Mouse (Mus musculus): ENCODE results near the gene Izumo2. TPM values are rescaled to one million over a fixed set of nuclear protein-coding genes. Genes with fewer than 3 reads are reported as not detected.
"Not testable (repeated sequence)": the region's sequence is repeated elsewhere in the genome, so short reads cannot be mapped to it uniquely, and the experiment has no call there.

The Izumo2 gene
- polyA plus RNA-seq, 2 experiments = not detected

DNA sequence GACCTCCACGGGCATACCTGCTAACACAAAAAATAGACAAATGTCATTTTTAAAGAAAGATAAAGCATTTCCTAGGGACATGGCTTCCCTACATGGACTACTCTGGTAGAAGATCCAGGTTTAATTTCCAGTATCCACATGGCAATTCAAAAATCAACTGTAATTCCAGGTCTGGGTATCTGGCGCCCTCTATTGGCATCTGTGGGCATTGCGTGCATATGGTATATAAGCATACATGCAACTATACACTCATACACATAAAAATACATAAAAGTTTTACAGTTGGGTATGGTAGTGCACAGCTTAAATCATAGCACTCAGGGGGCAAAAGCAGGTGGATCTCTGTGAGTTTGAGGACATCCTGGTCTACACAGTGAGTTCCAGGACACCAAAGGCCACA lies 4.2 kb upstream of the Izumo2 start:
- no peak overlapping the region for H3K4me2 ChIP-seq (ENCODE audit: low read depth)
- H3K9ac ChIP-seq (replicated peaks) = no peak overlapping the region
- DNase-seq (ENCODE audit: low read depth in 3 of 3, low spot score in 3 of 3) (no peak), ATAC-seq (ENCODE audit: insufficient read depth) (no peak)
- no peaks in the 10 kb centered on the region for H3K4me1 ChIP-seq (replicated peaks; ENCODE audit: control insufficient read depth in 2 of 2, insufficient read depth in 2 of 2, low read length in 1 of 2)
- no peak overlapping the region for H3K4me3 ChIP-seq (ENCODE audit: insufficient read depth in 1 of 2, low read depth in 2 of 2, low read length in 2 of 2)
- H3K27me3 ChIP-seq (ENCODE audit: control insufficient read depth, insufficient read depth, low read length) = no peaks in the 10 kb centered on the region
- H3K9me3 ChIP-seq (ENCODE audit: control insufficient read depth, low read length) = no peaks in the 10 kb centered on the region
- WGBS (ENCODE audit: insufficient replicate concordance) = 42% methylated on average over 3 of the region's 3 CpGs
- no peaks in the 10 kb centered on the region for H3K36me3 ChIP-seq (replicated peaks; ENCODE audit: control insufficient read depth, insufficient read depth, low read depth)
- TF ChIP-seq EP300 (IDR thresholded peaks at IDR 0.05; ENCODE audit: low read depth) (no peak), CTCF (IDR thresholded peaks at IDR 0.05; ENCODE audit: low read depth) (peak; percentile 68)
- no peak overlapping the region for H3K27ac ChIP-seq

DNA sequence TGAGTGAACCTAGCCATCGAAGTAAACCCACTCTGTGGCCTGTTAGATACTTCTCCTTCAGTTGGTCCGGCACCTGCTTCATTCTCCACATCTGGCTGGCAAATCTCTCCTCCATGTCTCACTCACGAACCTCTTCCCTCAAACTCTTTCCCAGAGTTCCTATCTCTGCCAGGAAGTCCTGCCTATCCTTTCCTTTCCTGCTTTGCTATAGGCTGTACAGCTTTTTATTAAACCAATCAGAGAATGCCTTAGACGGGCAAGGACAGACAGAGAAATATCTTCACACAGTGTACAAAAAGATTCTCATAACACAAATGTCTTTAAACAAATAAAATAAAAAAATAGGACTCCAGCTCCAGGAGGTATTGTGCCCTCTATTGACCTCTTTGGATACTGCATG lies 3.5 kb upstream of the Izumo2 start:
- 72% methylated on average over 4 of the region's 4 CpGs for WGBS (ENCODE audit: insufficient replicate concordance)
- Histone ChIP-seq H3K4me2 (ENCODE audit: low read depth) (no peak overlapping the region), H3K27ac (no peak overlapping the region), H3K4me1 (replicated peaks; ENCODE audit: control insufficient read depth in 2 of 2, insufficient read depth in 2 of 2, low read length in 1 of 2) (no peaks in the 10 kb centered on the region), H3K4me3 (ENCODE audit: insufficient read depth in 1 of 2, low read depth in 2 of 2, low read length in 2 of 2) (no peak overlapping the region), H3K27me3 (ENCODE audit: control insufficient read depth, insufficient read depth, low read length) (no peaks in the 10 kb centered on the region), H3K9me3 (ENCODE audit: control insufficient read depth, low read length) (no peaks in the 10 kb centered on the region), H3K36me3 (replicated peaks; ENCODE audit: control insufficient read depth, insufficient read depth, low read depth) (no peaks in the 10 kb centered on the region), H3K9ac (replicated peaks) (no peak overlapping the region)
- DNase-seq (ENCODE audit: low read depth in 3 of 3, low spot score in 3 of 3) (no peak), ATAC-seq (ENCODE audit: insufficient read depth) (no peak)
- TF ChIP-seq EP300 (IDR thresholded peaks at IDR 0.05; ENCODE audit: low read depth) (no peak), CTCF (IDR thresholded peaks at IDR 0.05; ENCODE audit: low read depth) (no peak)

DNA sequence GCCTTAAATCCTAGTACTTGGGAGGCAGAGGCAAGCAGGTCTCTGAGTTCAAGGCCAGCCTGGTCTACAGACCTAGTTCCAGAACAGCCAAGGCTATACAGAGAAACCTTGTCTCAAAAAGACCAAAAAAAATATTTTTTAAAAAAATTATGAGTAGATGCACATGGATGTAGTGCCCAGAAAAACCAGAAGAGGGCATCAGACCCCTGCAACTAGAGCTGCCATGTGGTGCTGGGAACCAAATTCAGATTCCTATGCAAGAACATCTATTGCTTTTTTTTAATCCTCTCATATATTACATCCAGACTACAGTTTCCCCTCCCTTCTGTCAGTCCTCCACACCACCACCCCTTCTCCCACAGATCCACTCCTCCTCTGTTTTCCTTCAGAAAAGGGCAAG lies 2.2 kb upstream of the Izumo2 start:
- Histone ChIP-seq H3K27me3 (ENCODE audit: control insufficient read depth, insufficient read depth, low read length) (no peaks in the 10 kb centered on the region), H3K9ac (replicated peaks) (no peak overlapping the region), H3K4me1 (replicated peaks; ENCODE audit: control insufficient read depth in 2 of 2, insufficient read depth in 2 of 2, low read length in 1 of 2) (no peaks in the 10 kb centered on the region), H3K4me2 (ENCODE audit: low read depth) (no peak overlapping the region), H3K27ac (no peak overlapping the region), H3K36me3 (replicated peaks; ENCODE audit: control insufficient read depth, insufficient read depth, low read depth) (no peaks in the 10 kb centered on the region), H3K9me3 (ENCODE audit: control insufficient read depth, low read length) (no peaks in the 10 kb centered on the region), H3K4me3 (ENCODE audit: insufficient read depth in 1 of 2, low read depth in 2 of 2, low read length in 2 of 2) (no peak overlapping the region)
- no peak for DNase-seq (ENCODE audit: low read depth in 3 of 3, low spot score in 3 of 3)
- TF ChIP-seq EP300 (IDR thresholded peaks at IDR 0.05; ENCODE audit: low read depth) (no peak), CTCF (IDR thresholded peaks at IDR 0.05; ENCODE audit: low read depth) (no peak)
- ATAC-seq (ENCODE audit: insufficient read depth) = no peak

DNA sequence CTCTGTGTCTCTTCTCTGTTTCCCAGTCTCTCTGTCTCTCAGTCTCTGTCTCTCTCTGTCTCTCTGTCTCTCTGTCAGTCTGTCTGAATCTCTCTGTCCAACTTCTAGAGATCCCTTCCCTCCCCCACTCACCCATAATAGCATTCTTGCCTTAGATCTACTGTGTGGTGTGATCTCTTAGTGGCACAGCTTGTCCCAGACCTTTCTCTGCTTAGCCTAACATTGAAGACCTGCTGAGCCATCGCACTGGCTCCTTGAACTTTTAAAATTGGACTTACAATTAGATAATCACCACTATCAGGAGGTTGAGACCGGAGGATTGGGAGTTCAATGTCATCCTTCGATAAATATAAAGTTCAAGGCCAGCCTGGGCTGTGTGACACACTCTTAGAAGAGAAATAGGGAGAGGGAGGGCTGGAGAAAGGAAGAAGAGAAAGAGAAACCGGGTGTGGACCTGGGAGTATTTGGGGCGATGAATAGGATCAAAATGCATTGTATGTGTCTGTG lies 1.3 kb upstream of the Izumo2 start:
- 64% methylated on average over 5 of the region's 5 CpGs for WGBS (ENCODE audit: insufficient replicate concordance)
- H3K4me3 ChIP-seq (ENCODE audit: insufficient read depth in 1 of 2, low read depth in 2 of 2, low read length in 2 of 2) = no peak overlapping the region
- H3K4me2 ChIP-seq (ENCODE audit: low read depth) = no peak overlapping the region
- DNase-seq (ENCODE audit: low read depth in 3 of 3, low spot score in 3 of 3) (no peak), ATAC-seq (ENCODE audit: insufficient read depth) (no peak)
- no peak overlapping the region for H3K9ac ChIP-seq (replicated peaks)
- no peaks in the 10 kb centered on the region for H3K4me1 ChIP-seq (replicated peaks; ENCODE audit: control insufficient read depth in 2 of 2, insufficient read depth in 2 of 2, low read length in 1 of 2)
- no peaks in the 10 kb centered on the region for H3K36me3 ChIP-seq (replicated peaks; ENCODE audit: control insufficient read depth, insufficient read depth, low read depth)
- no peaks in the 10 kb centered on the region for H3K9me3 ChIP-seq (ENCODE audit: control insufficient read depth, low read length)
- no peaks in the 10 kb centered on the region for H3K27me3 ChIP-seq (ENCODE audit: control insufficient read depth, insufficient read depth, low read length)
- TF ChIP-seq CTCF (IDR thresholded peaks at IDR 0.05; ENCODE audit: low read depth) (no peak), EP300 (IDR thresholded peaks at IDR 0.05; ENCODE audit: low read depth) (no peak)
- no peak overlapping the region for H3K27ac ChIP-seq

DNA sequence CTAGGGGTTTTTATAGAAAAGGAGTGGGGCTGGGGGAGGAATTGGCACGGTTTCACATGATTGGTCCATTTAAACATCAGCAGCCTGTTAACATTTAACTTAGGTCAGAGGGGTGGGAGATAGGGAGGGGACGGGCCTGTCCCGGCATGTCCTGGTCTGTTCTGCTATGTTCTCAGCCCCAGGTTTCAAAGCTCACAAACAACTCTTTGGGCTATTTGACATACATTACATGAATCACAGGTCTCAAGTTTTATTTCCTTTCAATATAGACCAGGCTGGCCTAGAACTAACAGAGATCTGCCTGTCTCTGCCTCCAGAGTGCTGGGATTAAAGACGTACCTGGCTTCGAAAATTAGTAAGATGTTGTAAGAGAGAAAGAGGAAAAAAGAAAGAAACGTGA lies 449 bp upstream of the Izumo2 start:
- H3K4me2 ChIP-seq (ENCODE audit: low read depth); H3K27me3 ChIP-seq (ENCODE audit: control insufficient read depth, insufficient read depth, low read length); H3K9ac ChIP-seq (replicated peaks); H3K9me3 ChIP-seq (ENCODE audit: control insufficient read depth, low read length); H3K27ac ChIP-seq; H3K4me3 ChIP-seq (ENCODE audit: insufficient read depth in 1 of 2, low read depth in 2 of 2, low read length in 2 of 2); H3K36me3 ChIP-seq (replicated peaks; ENCODE audit: control insufficient read depth, insufficient read depth, low read depth); ATAC-seq (ENCODE audit: insufficient read depth); DNase-seq (ENCODE audit: low read depth in 3 of 3, low spot score in 3 of 3); H3K4me1 ChIP-seq (replicated peaks; ENCODE audit: control insufficient read depth in 2 of 2, insufficient read depth in 2 of 2, low read length in 1 of 2): not testable (repeated sequence)
- WGBS (ENCODE audit: insufficient replicate concordance) = 77% methylated on average over 5 of the region's 6 CpGs

DNA sequence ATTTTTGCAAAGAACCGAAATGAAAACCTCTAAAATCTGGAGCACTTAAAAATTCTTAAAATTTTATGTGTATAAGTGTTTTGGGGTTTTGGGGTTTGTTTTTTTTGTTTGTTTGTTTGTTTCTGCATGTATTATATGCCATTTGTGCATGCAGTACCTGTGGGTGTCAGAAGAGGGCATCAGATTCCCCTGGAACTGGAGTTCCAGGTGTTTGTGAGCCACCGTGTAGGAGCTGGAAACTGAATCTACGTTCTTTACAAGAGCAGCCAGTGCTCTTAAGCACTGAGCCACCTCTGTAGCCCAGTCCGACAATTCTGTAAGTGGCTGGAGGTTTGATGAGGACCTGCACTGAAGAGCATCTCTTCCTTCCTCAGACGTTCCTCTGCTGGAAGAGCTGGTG lies 1.3 kb downstream of the Izumo2 start:
- Histone ChIP-seq H3K27ac (no peak overlapping the region), H3K4me1 (replicated peaks; ENCODE audit: control insufficient read depth in 2 of 2, insufficient read depth in 2 of 2, low read length in 1 of 2) (no peaks in the 10 kb centered on the region), H3K9me3 (ENCODE audit: control insufficient read depth, low read length) (no peaks in the 10 kb centered on the region), H3K4me3 (ENCODE audit: insufficient read depth in 1 of 2, low read depth in 2 of 2, low read length in 2 of 2) (no peak overlapping the region), H3K4me2 (ENCODE audit: low read depth) (no peak overlapping the region), H3K27me3 (ENCODE audit: control insufficient read depth, insufficient read depth, low read length) (no peaks in the 10 kb centered on the region), H3K9ac (replicated peaks) (no peak overlapping the region), H3K36me3 (replicated peaks; ENCODE audit: control insufficient read depth, insufficient read depth, low read depth) (no peaks in the 10 kb centered on the region)
- ATAC-seq (ENCODE audit: insufficient read depth) = no peak
- DNase-seq (ENCODE audit: low read depth in 3 of 3, low spot score in 3 of 3) = no peak
- no peak for TF ChIP-seq EP300 (IDR thresholded peaks at IDR 0.05; ENCODE audit: low read depth)
- peak; percentile 38 for TF ChIP-seq CTCF (IDR thresholded peaks at IDR 0.05; ENCODE audit: low read depth)
- WGBS (ENCODE audit: insufficient replicate concordance) = 63% methylated on average over 5 of the region's 5 CpGs
